Mouse (Mus musculus) layer of hippocampus, adult 9-11 months (tissue): ENCODE measurements at regions not wholly inside any gene's neighbourhood (a gene's known extent, or its start where the extent isn't known, plus 50 kb on each side); places are given as distances from the start of the nearest gene placed in this dataset.
A peak's percentile ranks its signal among the peaks of the same experiment; 100 is the strongest.
"Not testable (repeated sequence)": the region's sequence is repeated elsewhere in the genome, so short reads cannot be mapped to it uniquely, and the experiment has no call there.

ENCODE experiments used
- DNase-seq: peaks from one replicate; pipeline ENCODE4 v3.0.0; 2022

GRCm38 (mm10) chr12:15078615-15079014 is 738.1 kb downstream of the Trib2 start:
- DNase-seq = peak; percentile 4

DNA sequence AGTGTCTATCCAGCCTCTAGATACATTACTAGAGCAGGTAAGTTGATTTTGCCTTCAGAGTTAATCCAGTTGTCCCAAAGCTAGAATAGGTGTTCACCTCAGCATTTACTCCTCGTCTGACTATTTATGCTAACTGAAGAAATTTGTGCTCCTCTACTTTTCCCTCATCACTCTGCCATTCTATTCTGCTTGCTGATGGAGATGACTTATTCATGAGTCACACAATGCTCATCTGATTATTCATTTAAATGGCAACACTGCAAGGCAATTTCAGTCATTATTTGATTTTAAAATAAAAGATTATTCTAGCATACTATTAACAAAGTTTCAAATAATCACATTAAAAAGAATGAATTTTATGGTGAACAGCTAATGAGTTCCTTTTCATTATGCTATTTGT is 752.4 kb downstream of the Trib2 start:
- no peak for DNase-seq

GRCm38 (mm10) chr12:15051387-15051786 is 765.3 kb downstream of the Trib2 start:
- DNase-seq = no peak

DNA sequence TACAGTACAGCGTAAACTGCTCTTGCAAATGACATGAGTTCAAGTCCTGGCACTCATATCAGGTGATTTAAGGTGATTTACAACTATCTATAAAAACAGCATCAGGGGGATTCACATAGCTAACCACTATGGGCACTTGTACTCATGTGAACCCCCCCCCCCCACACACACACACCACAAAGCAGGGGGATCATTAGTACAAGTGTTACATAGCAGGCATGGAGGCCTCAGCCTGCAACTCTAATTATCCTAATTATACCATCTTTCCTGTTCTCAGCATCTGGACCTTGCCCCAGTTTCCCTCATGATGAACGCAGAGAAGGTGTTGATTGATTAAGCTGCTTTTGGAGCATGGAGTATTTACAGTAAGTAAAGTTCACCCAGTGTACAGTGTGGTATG is 773.5 kb downstream of the Trib2 start:
- no peak for DNase-seq

DNA sequence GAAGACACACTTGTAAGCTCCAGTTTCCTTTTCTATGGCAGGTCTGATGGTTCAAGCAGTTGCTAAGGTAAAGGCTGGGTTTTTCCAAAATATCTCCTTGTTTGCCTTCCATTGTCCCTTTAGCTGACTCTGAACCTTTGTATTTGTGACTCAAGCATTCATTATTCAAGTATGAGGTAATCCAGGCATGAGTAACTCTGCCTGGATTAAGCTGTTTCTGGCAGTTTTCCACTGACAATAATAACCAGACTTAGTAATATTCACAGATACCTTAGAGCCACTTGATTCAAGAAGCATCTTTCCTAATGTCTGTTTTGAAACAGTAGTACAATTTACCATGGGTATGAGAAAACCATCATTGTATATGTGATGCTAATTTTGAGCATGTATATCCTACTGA is 805.6 kb downstream of the Trib2 start:
- DNase-seq = no peak

DNA sequence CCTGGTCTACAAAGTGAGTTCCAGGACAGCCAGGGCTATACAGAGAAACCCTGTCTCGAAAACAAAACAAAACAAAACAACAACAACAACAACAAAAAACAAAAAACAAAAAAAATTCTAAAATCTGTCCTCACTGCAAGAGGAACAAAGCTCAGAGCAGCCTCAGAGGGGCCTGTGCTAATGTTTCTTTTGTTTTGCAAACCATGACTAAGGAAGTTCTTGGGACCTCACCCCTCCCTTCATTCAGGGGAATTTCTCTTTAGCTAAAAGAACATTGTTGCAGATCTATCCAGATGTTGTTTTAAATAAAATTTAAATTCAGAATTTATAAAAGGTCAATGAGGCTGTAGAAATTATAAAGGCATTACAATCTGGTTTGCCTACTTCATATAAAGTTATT is 814.3 kb downstream of the Trib2 start:
- not testable (repeated sequence) for DNase-seq
